Mouse (Mus musculus) kidney, postnatal 0 days (tissue): Measurements from ENCODE around the gene Ier5. TPM values are rescaled to one million over a fixed set of nuclear protein-coding genes. Genes with fewer than 3 reads are reported as not detected.

Source experiments
- ATAC-seq: fragments of 200-750 bp; cut with Nextera tagmentation; replicated peaks from 2 replicates; pipeline ENCODE4 v1.8.0; 2017; ENCODE audit warnings: low read depth, moderate number of reproducible peaks, moderate TSS enrichment, moderate library complexity; ENCODE audit not compliant: low FRiP score
- DNase-seq: peaks from one replicate; pipeline ENCODE4 v3.0.0-alpha.2; 2016; ENCODE audit warnings: low spot score
- H3K27ac ChIP-seq: fragments of 300-500 bp; sonication (generic); 2 replicates; pipeline ENCODE4 v1.5.1; 2014; ENCODE audit warnings: mild to moderate bottlenecking
- H3K27me3 ChIP-seq: fragments of 300-500 bp; sonication (generic); 2 replicates; pipeline ENCODE4 v1.6.1; 2014; ENCODE audit warnings: low read length, mixed read lengths; ENCODE audit not compliant: insufficient read depth
- H3K36me3 ChIP-seq: fragments of 300-500 bp; sonication (generic); 2 replicates; pipeline ENCODE4 v1.6.1; 2014; ENCODE audit warnings: low read length, mixed read lengths; ENCODE audit not compliant: insufficient read depth
- H3K4me1 ChIP-seq: fragments of 300-500 bp; sonication (generic); replicated peaks from 2 replicates; pipeline ENCODE4 v1.6.1; 2014; ENCODE audit warnings: antibody characterized with exemption, low read length, mixed read lengths; ENCODE audit not compliant: insufficient read depth
- H3K4me2 ChIP-seq: fragments of 300-500 bp; sonication (generic); 2 replicates; pipeline ENCODE4 v1.6.1; 2014; ENCODE audit warnings: mild to moderate bottlenecking, low read length, moderate library complexity, mixed read lengths
- H3K4me3 ChIP-seq: fragments of 300-500 bp; sonication (generic); replicated peaks from 2 replicates; pipeline ENCODE4 v1.5.1; 2014; ENCODE audit warnings: low read depth, low read length
- H3K9ac ChIP-seq: fragments of 300-500 bp; sonication (generic); 2 replicates; pipeline ENCODE4 v1.6.1; 2014; ENCODE audit warnings: low read depth, low read length
- H3K9me3 ChIP-seq: fragments of 300-500 bp; sonication (generic); replicated peaks from 2 replicates; pipeline ENCODE4 v1.6.1; 2016; ENCODE audit warnings: low read length, inconsistent platforms, mixed read lengths
- CTCF ChIP-seq: IDR thresholded peaks from 2 replicates; pipeline ENCODE4 v1.5.1; 2016; ENCODE audit warnings: antibody characterized with exemption, low read depth, mild to moderate bottlenecking, moderate library complexity
- WGBS: fragments of 180-500 bp; shearing (Covaris S2); extraction: QIAGEN DNeasy Blood & Tissue Kit; methylation state at CpG from one replicate; pipeline ENCODE4 v1.1.7; 2014; 5-methylcytosine and 5-hydroxymethylcytosine counted together
- polyA plus RNA-seq: library from polyadenylated mRNA; unstranded; fragments of >200 nt; fragmentation: Nextera tagmentation; extraction: Ambion mirVana; gene quantifications from 2 replicates; pipeline ENCODE4 v1.2.1, GENCODE M21; 2015

The Ier5 gene
- polyA plus RNA-seq, 1 experiment from 2014 or later, result 11.4 TPM

- WGBS, result 53% methylated on average over 7 of the region's 7 CpGs
- Histone ChIP-seq H3K4me3 (no peak overlapping the region), H3K9ac (no peak overlapping the region), H3K36me3 (no peaks in the 10 kb centered on the region), H3K4me2 (no peak overlapping the region), H3K27ac (peak overlapping the region; percentile 70), H3K4me1 (peaks cover 38% of the 10 kb centered on the region), H3K9me3 (no peaks in the 10 kb centered on the region), H3K27me3 (no peaks in the 10 kb centered on the region)
- ATAC-seq (no peak), DNase-seq (no peak)
- no peak for TF ChIP-seq CTCF
These were observed 8.0 kb downstream of the Ier5 start for GRCm38 (mm10) chr1:155091374-155091841.

- no peak for DNase-seq
- Histone ChIP-seq H3K4me2 (no peak overlapping the region), H3K27ac (no peak overlapping the region), H3K36me3 (no peaks in the 10 kb centered on the region), H3K4me1 (peaks cover 38% of the 10 kb centered on the region), H3K4me3 (no peak overlapping the region), H3K27me3 (no peaks in the 10 kb centered on the region), H3K9ac (no peak overlapping the region), H3K9me3 (no peaks in the 10 kb centered on the region)
- ATAC-seq, result no peak
- TF ChIP-seq CTCF, result no peak
- WGBS, result 35% methylated on average over 1 of the region's 1 CpGs
These were observed 8.7 kb downstream of the Ier5 start for GRCm38 (mm10) chr1:155090736-155091135.

GRCm38 (mm10) chr1:155090327-155090726, 9.1 kb downstream of the Ier5 start:
- Histone ChIP-seq H3K27ac (no peak overlapping the region), H3K36me3 (no peaks in the 10 kb centered on the region)
- TF ChIP-seq CTCF, result no peak

DNA sequence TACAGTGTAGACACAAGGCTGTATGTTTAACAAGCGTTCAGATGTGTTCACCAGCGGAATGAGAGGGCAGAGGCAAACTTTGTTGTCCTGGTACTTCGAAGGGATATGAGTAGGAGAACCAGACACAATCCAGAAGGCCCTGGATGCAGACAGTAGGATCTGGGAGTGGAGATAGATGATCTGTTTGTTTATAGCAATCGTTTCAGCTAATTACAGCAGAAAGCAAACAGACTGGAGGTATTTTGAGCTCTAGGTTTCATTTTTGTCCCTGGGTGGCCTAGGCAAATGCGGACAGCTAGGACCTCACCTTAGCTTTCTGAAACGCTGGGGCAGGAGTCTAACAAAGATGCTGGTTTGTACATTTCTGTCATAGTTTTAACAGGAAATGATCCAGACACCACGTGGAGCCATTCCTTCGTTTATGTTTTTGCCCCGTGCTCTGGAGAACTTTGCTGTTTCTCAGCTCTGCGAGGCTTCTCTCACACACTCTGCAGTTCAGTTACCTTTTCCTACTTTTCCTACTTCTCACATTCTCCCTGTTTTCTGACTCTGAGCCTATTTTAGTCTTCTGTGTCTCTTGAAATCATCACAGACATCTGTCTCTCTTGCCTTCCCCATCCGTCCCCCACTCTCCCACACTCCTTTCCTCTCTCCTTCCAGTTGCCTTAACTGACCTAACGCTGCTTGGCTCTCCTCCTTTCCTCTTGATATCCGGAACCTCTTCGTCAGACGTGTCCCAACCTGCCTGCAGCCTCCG, 10.4 kb downstream of the Ier5 start:
- Histone ChIP-seq H3K4me1 (peaks cover 50% of the 10 kb centered on the region), H3K27ac (no peak overlapping the region), H3K4me2 (no peak overlapping the region), H3K27me3 (no peaks in the 10 kb centered on the region), H3K4me3 (no peak overlapping the region), H3K9ac (no peak overlapping the region), H3K36me3 (no peaks in the 10 kb centered on the region), H3K9me3 (no peaks in the 10 kb centered on the region)
- TF ChIP-seq CTCF, result no peak
- 43% methylated on average over 16 of the region's 16 CpGs for WGBS
- ATAC-seq (no peak), DNase-seq (no peak)

More at GRCm38 (mm10) chr1:155090327-155090726, 9.1 kb downstream of the Ier5 start:
- Histone ChIP-seq H3K9ac (no peak overlapping the region), H3K4me1 (peaks cover 38% of the 10 kb centered on the region), H3K4me2 (no peak overlapping the region), H3K4me3 (no peak overlapping the region), H3K9me3 (no peaks in the 10 kb centered on the region), H3K27me3 (no peaks in the 10 kb centered on the region)
- DNase-seq (no peak), ATAC-seq (no peak)
- 84% methylated on average over 7 of the region's 7 CpGs for WGBS

- H3K4me2 ChIP-seq, result no peak overlapping the region
- no peak overlapping the region; the same call in 1 of the 2 replicates for H3K27ac ChIP-seq
- 85% methylated on average over 4 of the region's 4 CpGs for WGBS
- no peaks in the 10 kb centered on the region for H3K27me3 ChIP-seq
- no peak for ATAC-seq
- no peak for TF ChIP-seq CTCF
- DNase-seq, result no peak
- no peaks in the 10 kb centered on the region for H3K9me3 ChIP-seq
- no peaks in the 10 kb centered on the region for H3K36me3 ChIP-seq
- peaks cover 41% of the 10 kb centered on the region for H3K4me1 ChIP-seq
- H3K9ac ChIP-seq, result no peak overlapping the region
- no peak overlapping the region for H3K4me3 ChIP-seq
These were observed 11.4 kb downstream of the Ier5 start for GRCm38 (mm10) chr1:155088046-155088445.

DNA sequence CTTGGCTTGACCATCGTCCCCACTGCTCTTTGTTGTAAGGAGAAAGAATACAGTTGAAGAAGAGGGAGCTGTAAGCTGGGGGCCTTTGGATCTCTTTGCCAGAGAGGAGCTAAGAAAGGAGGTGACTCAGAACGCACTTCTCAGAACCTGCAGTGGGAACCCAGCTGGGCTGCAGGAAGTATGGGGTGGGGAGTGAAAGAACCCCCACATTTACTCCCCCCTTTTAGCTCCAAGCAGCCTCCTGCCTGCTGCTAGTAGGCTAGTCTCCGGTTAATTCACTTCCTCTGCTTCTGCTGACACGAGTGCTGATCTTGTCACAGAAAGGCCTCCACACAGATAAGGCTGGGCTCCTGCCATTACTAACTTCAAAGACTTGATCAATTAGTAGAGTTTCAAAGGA, 12.5 kb downstream of the Ier5 start:
- peak overlapping the region; percentile 32; the same call in 1 of the 2 replicates for H3K27ac ChIP-seq
- H3K36me3 ChIP-seq, result no peaks in the 10 kb centered on the region
- H3K9me3 ChIP-seq, result no peaks in the 10 kb centered on the region
- no peak for DNase-seq
- no peak overlapping the region for H3K9ac ChIP-seq
- ATAC-seq, result no peak
- TF ChIP-seq CTCF, result no peak
- WGBS, result 23% methylated on average over 4 of the region's 4 CpGs
- no peak overlapping the region for H3K4me2 ChIP-seq
- H3K27me3 ChIP-seq, result no peaks in the 10 kb centered on the region
- H3K4me1 ChIP-seq, result peaks cover 41% of the 10 kb centered on the region
- no peak overlapping the region for H3K4me3 ChIP-seq
